Mouse (Mus musculus) kidney, embryonic 15.5 days (tissue): ENCODE data around the gene Actl6a. TPM values are rescaled to one million over a fixed set of nuclear protein-coding genes. Genes with fewer than 3 reads are reported as not detected.
A peak's percentile ranks its signal among the peaks of the same experiment; 100 is the strongest.
"Not testable (repeated sequence)": the region's sequence is repeated elsewhere in the genome, so short reads cannot be mapped to it uniquely, and the experiment has no call there.

Experiments
- ATAC-seq: fragments of 200-750 bp; cut with Nextera tagmentation; replicated peaks from 2 replicates; pipeline ENCODE4 v1.8.0; 2017; ENCODE audit warnings: moderate TSS enrichment; ENCODE audit not compliant: low FRiP score
- H3K27ac ChIP-seq: fragments of 300-500 bp; sonication (generic); 2 replicates; pipeline ENCODE4 v1.5.1; 2015; ENCODE audit warnings: mild to moderate bottlenecking, inconsistent platforms
- H3K27me3 ChIP-seq: fragments of 300-500 bp; sonication (generic); 2 replicates; pipeline ENCODE4 v1.6.1; 2015; ENCODE audit warnings: inconsistent platforms
- H3K36me3 ChIP-seq: fragments of 300-500 bp; sonication (generic); 2 replicates; pipeline ENCODE4 v1.6.1; 2015; ENCODE audit warnings: inconsistent platforms
- H3K4me1 ChIP-seq: fragments of 300-500 bp; sonication (generic); 2 replicates; pipeline ENCODE4 v1.6.1; 2015; ENCODE audit warnings: inconsistent platforms
- H3K4me2 ChIP-seq: fragments of 300-500 bp; sonication (generic); 2 replicates; pipeline ENCODE4 v1.6.1; 2015; ENCODE audit warnings: moderate library complexity, mild to moderate bottlenecking, inconsistent platforms
- H3K4me3 ChIP-seq: fragments of 300-500 bp; sonication (generic); replicated peaks from 2 replicates; pipeline ENCODE4 v1.5.1; 2015; ENCODE audit warnings: mild to moderate bottlenecking, inconsistent platforms
- H3K9ac ChIP-seq: fragments of 300-500 bp; sonication (generic); 2 replicates; pipeline ENCODE4 v1.6.1; 2015; ENCODE audit warnings: mild to moderate bottlenecking, inconsistent platforms
- H3K9me3 ChIP-seq: fragments of 300-500 bp; sonication (generic); replicated peaks from 2 replicates; pipeline ENCODE4 v1.6.1; 2016; ENCODE audit warnings: inconsistent platforms
- WGBS: fragments of 180-500 bp; shearing (Covaris S2); methylation state at CpG from one replicate; pipeline ENCODE4 v1.1.7; 2015; ENCODE audit warnings: mixed read lengths; 5-methylcytosine and 5-hydroxymethylcytosine counted together
- polyA plus RNA-seq: library from polyadenylated mRNA; unstranded; fragments of >200 nt; fragmentation: Nextera tagmentation; extraction: Ambion mirVana; gene quantifications from 2 replicates; pipeline ENCODE4 v1.2.1, GENCODE M21; 2015

The Actl6a gene
- polyA plus RNA-seq, 1 experiment from 2014 or later, result 186 TPM

GRCm38 (mm10) chr3:32736244-32737171, 30.4 kb downstream of the Actl6a start, which contains the start of gene Ndufb5:
Ndufb5 (plus strand) TSS chr3:32736990.
- WGBS, result under 1% methylated on average over 62 of the region's 62 CpGs
- ATAC-seq, result peak; percentile 98

GRCm38 (mm10) chr3:32737172-32737655, 31.1 kb downstream of the Actl6a start, which contains the start of gene Mrpl47:
Mrpl47 (minus strand) TSS chr3:32737605.
- Histone ChIP-seq H3K4me2 (peak within 1 kb of the TSS; percentile 73), H3K4me1 (peaks cover 23% of the 10 kb centered on the region), H3K4me3 (peak within 1 kb of the TSS; percentile 82), H3K9me3 (no peaks in the 10 kb centered on the region), H3K27me3 (no peaks in the 10 kb centered on the region), H3K36me3 (peaks cover 46% of the 10 kb centered on the region), H3K27ac (peak within 1 kb of the TSS; percentile 91), H3K9ac (peak within 1 kb of the TSS; percentile 79)
- peak; percentile 65 for ATAC-seq
- WGBS, result under 1% methylated on average over 31 of the region's 31 CpGs

More at GRCm38 (mm10) chr3:32736244-32737171, 30.4 kb downstream of the Actl6a start, which contains the start of gene Ndufb5:
- Histone ChIP-seq H3K4me2 (peak within 1 kb of the TSS; percentile 73), H3K27me3 (no peaks in the 10 kb centered on the region), H3K36me3 (peaks cover 50% of the 10 kb centered on the region), H3K4me1 (peaks cover 23% of the 10 kb centered on the region), H3K9ac (peak within 1 kb of the TSS; percentile 79), H3K27ac (peak within 1 kb of the TSS; percentile 91), H3K9me3 (no peaks in the 10 kb centered on the region), H3K4me3 (peak within 1 kb of the TSS; percentile 82)

- Histone ChIP-seq H3K4me2 (peak overlapping the region; percentile 73), H3K27ac (no peak overlapping the region), H3K9ac (no peak overlapping the region), H3K9me3 (no peaks in the 10 kb centered on the region), H3K36me3 (peaks cover 36% of the 10 kb centered on the region), H3K27me3 (no peaks in the 10 kb centered on the region), H3K4me1 (peaks cover 23% of the 10 kb centered on the region), H3K4me3 (peak overlapping the region; percentile 82; the same call in 1 of the 2 replicates)
- ATAC-seq, result no peak
- WGBS, result 90% methylated on average over 5 of the region's 5 CpGs
These were observed 32.5 kb downstream of the Actl6a start for GRCm38 (mm10) chr3:32738549-32738948.

- H3K4me1 ChIP-seq, result peaks cover 14% of the 10 kb centered on the region
- no peaks in the 10 kb centered on the region for H3K27me3 ChIP-seq
- H3K9me3 ChIP-seq, result no peaks in the 10 kb centered on the region
- no peak overlapping the region for H3K9ac ChIP-seq
- no peak overlapping the region for H3K27ac ChIP-seq
- WGBS, result 81% methylated on average over 2 of the region's 2 CpGs
- no peak overlapping the region for H3K4me3 ChIP-seq
- no peak for ATAC-seq
- no peak overlapping the region for H3K4me2 ChIP-seq
- H3K36me3 ChIP-seq, result peaks cover 62% of the 10 kb centered on the region
These were observed 36.2 kb downstream of the Actl6a start for GRCm38 (mm10) chr3:32742276-32742780.

GRCm38 (mm10) chr3:32745001-32745400, 38.9 kb downstream of the Actl6a start:
- no peak for ATAC-seq
- 95% methylated on average over 6 of the region's 6 CpGs for WGBS
- Histone ChIP-seq H3K9me3 (no peaks in the 10 kb centered on the region), H3K27me3 (no peaks in the 10 kb centered on the region), H3K4me2 (no peak overlapping the region), H3K27ac (no peak overlapping the region), H3K9ac (no peak overlapping the region), H3K36me3 (peaks cover 73% of the 10 kb centered on the region), H3K4me3 (no peak overlapping the region), H3K4me1 (no peaks in the 10 kb centered on the region)

GRCm38 (mm10) chr3:32745426-32745825, 39.3 kb downstream of the Actl6a start:
- H3K4me1 ChIP-seq, H3K9ac ChIP-seq, H3K4me3 ChIP-seq, H3K4me2 ChIP-seq, H3K27me3 ChIP-seq, H3K27ac ChIP-seq, ATAC-seq, H3K9me3 ChIP-seq: not testable (repeated sequence)
- peaks cover 73% of the 10 kb centered on the region for H3K36me3 ChIP-seq

GRCm38 (mm10) chr3:32748384-32748783, 42.3 kb downstream of the Actl6a start:
- no peaks in the 10 kb centered on the region for H3K9me3 ChIP-seq
- no peak overlapping the region for H3K4me2 ChIP-seq
- no peak overlapping the region for H3K4me3 ChIP-seq
- H3K27ac ChIP-seq, result no peak overlapping the region
- H3K36me3 ChIP-seq, result peaks cover 85% of the 10 kb centered on the region
- H3K9ac ChIP-seq, result no peak overlapping the region
- no peaks in the 10 kb centered on the region for H3K4me1 ChIP-seq
- WGBS, result 92% methylated on average over 9 of the region's 9 CpGs
- ATAC-seq, result no peak
- H3K27me3 ChIP-seq, result no peaks in the 10 kb centered on the region

- Histone ChIP-seq H3K27ac (no peak overlapping the region), H3K27me3 (no peaks in the 10 kb centered on the region), H3K36me3 (peaks cover 94% of the 10 kb centered on the region), H3K4me1 (no peaks in the 10 kb centered on the region), H3K4me3 (no peak overlapping the region), H3K4me2 (no peak overlapping the region), H3K9me3 (no peaks in the 10 kb centered on the region), H3K9ac (no peak overlapping the region)
- WGBS, result 88% methylated on average over 4 of the region's 4 CpGs
- no peak for ATAC-seq
These were observed 43.9 kb downstream of the Actl6a start for GRCm38 (mm10) chr3:32749820-32750579.

- no peak overlapping the region for H3K4me3 ChIP-seq
- H3K9me3 ChIP-seq, result no peaks in the 10 kb centered on the region
- peaks cover 55% of the 10 kb centered on the region for H3K36me3 ChIP-seq
- WGBS, result 92% methylated on average over 3 of the region's 3 CpGs
- ATAC-seq, result no peak
- H3K4me2 ChIP-seq, result no peak overlapping the region
- no peak overlapping the region for H3K9ac ChIP-seq
- no peaks in the 10 kb centered on the region for H3K27me3 ChIP-seq
- no peaks in the 10 kb centered on the region for H3K4me1 ChIP-seq
- H3K27ac ChIP-seq, result no peak overlapping the region
These were observed 48.4 kb downstream of the Actl6a start for GRCm38 (mm10) chr3:32754384-32754915.

GRCm38 (mm10) chr3:32759212-32759611, 53.1 kb downstream of the Actl6a start:
- 67% methylated on average over 5 of the region's 5 CpGs for WGBS
- no peak for ATAC-seq
- Histone ChIP-seq H3K27ac (no peak overlapping the region), H3K4me3 (no peak overlapping the region), H3K36me3 (peaks cover 10% of the 10 kb centered on the region), H3K4me1 (no peaks in the 10 kb centered on the region), H3K27me3 (no peaks in the 10 kb centered on the region), H3K9me3 (no peaks in the 10 kb centered on the region), H3K4me2 (no peak overlapping the region), H3K9ac (no peak overlapping the region)

- Histone ChIP-seq H3K27ac (no peak overlapping the region), H3K4me3 (no peak overlapping the region), H3K27me3 (no peaks in the 10 kb centered on the region), H3K36me3 (no peaks in the 10 kb centered on the region), H3K4me1 (no peaks in the 10 kb centered on the region), H3K9ac (no peak overlapping the region), H3K4me2 (no peak overlapping the region), H3K9me3 (no peaks in the 10 kb centered on the region)
- whole genome bisulfite sequencing, result 61% methylated on average over 8 of the region's 8 CpGs
- ATAC-seq, result no peak
These were observed 56.9 kb downstream of the Actl6a start for GRCm38 (mm10) chr3:32762962-32763361.
